Mouse (Mus musculus): Measurements from ENCODE around the gene 1700013H16Rik.

Gene 1700013H16Rik

DNA sequence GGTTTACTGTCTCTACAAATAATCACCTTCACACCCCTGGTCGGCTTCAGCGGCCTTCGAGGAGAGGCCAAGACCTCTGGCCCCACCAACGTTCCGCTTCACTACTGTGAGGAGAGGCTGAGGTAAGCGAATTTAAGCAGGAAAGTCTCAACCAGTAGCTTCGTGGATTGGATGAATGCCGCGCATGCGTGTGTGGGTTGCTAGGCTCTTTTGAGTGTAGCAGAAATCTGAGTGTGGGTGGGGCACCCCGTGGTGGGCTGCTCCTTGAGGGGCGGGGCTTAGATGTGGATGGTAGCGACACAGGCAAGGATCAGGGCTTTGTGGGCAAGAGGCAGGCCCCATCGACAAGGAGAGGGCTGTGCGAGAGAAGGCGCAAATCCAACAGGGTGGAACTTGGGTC lies at the start of gene 1700013H16Rik:
TSS of gene 1700013H16Rik (minus strand) at position 96 of the 400 bp plus-strand sequence.
- DNase-seq (ENCODE audit: low spot score): no peak

DNA sequence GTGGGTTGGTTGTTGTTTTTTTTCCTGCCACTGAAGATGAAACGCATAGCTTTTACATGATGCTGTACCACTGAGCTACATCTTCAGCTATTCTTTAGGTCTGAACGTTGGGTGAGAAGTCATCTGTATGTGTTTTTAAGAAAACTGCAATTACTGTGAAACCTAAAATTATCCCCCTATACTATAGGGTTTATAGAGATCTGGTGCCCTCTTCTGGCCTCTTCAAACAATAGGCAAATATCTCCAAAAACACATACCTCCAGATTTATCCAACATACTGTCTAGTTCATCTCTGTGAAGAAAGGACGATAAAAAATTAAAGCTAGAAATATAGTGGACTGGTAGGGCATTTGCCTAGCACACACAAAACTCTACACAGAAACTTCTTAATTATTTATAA lies 41.4 kb upstream of the 1700013H16Rik start:
- DNase-seq (ENCODE audit: low spot score): peak; percentile 15

DNA sequence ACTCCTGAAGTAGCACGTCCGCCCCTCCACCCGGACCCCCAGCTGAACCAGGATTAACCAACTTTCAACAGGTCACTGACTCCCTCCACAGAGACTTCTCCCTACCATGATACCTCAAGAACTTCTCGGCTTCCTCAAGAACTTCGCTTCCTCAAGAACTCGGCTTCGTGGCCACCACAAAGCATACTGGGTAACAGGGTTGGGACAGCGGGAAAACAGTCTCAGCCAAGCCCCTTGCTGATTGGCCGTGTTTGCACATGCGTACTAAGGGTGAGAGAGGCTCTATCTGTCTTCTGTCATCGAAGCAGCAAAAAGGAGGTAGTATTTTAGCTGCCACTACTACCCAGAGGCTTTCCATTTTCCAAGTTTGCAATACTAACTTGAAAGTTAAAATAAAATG lies 39.9 kb upstream of the 1700013H16Rik start, which contains the start of gene Xlr:
TSS of gene Xlr (minus strand) at position 188 of the 400 bp plus-strand sequence.
- peak; percentile 67 for DNase-seq (ENCODE audit: low spot score)

DNA sequence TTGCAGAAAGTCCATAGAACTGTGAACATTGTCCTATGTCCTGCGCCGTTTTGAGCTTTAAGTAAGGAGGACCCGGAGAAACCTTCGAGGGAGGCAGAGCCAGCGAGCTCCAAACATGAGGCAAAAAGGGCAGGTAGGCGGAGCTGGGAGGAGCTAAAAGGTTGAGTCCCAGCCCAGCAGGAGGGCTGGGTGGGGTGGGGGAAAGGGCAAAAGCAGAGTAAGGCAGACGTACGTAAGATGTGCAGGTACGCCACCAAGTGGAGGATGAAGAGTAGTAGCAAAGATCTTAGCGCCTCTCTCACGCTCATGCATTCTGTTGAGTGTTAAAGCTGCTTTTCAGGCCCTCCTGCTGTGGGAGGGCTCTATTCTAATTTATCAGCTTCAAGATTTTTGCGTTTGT lies 18.6 kb upstream of the 1700013H16Rik start, which contains the start of gene Zfp36l3:
TSS of gene Zfp36l3 (minus strand) at position 119 of the 400 bp plus-strand sequence.
- DNase-seq (ENCODE audit: low spot score): no peak

DNA sequence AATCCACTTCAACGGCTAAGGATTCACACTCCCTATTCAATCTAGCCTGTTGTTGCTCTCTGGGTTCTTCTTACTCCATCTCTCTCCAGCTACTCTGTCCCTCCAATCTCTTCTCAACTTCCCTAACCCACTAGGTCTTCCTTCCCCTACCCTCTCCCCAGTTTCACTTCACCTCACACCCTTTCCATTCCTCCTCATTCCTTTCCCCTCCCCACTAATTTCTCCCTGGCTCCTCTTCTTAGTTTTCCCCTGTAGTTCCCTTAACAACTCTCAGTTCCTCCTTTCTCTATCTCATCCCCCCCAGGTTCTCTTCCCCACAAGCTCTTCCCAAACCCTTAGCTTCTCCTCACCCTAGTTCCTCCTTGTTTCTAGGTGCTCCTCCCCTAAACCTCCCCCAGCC lies 4.8 kb downstream of the 1700013H16Rik start:
- DNase-seq (ENCODE audit: low spot score): no peak

DNA sequence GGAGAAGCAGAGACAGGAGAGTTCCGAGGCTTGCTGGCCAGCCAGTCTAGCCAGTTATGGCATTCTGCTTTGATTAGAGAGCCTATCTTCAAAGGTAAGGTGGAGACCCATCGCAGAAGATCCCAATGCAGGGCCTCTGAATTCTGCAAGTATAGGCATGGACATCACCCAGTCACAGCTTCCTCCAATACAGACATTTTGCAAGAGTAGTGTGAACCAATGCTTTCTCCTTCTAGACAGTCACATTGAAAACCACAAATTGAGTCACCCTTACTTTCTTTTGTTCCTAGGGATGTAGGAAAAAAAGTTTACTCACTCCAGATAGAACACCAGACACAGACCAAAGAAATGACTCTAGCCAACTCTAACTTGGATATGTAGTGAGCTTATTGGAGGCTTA lies 28.7 kb downstream of the 1700013H16Rik start:
- DNase-seq (ENCODE audit: low spot score): no peak

DNA sequence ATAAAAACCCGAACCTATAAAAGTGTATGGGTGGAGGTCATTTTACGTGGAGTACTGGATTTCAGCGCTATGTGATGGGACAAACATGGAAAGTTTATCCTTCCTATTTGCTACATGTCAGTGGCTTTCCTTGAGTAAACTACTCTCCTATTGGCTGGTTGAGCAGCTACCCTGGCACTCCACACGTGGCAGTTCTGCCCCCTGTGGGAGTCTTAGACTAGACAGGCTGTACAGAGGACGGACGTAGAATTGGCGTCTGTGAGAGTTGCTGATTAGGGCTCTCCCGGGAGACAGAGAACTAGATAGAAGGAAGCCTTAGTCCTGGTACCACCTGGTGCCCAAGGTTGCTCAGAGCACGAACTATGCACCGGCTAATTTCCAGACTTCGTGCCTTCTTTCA lies 33.0 kb downstream of the 1700013H16Rik start, which contains the start of gene 4930502E18Rik:
TSS of gene 4930502E18Rik (plus strand) at position 231 of the 400 bp plus-strand sequence.
- DNase-seq (ENCODE audit: low spot score): no peak

DNA sequence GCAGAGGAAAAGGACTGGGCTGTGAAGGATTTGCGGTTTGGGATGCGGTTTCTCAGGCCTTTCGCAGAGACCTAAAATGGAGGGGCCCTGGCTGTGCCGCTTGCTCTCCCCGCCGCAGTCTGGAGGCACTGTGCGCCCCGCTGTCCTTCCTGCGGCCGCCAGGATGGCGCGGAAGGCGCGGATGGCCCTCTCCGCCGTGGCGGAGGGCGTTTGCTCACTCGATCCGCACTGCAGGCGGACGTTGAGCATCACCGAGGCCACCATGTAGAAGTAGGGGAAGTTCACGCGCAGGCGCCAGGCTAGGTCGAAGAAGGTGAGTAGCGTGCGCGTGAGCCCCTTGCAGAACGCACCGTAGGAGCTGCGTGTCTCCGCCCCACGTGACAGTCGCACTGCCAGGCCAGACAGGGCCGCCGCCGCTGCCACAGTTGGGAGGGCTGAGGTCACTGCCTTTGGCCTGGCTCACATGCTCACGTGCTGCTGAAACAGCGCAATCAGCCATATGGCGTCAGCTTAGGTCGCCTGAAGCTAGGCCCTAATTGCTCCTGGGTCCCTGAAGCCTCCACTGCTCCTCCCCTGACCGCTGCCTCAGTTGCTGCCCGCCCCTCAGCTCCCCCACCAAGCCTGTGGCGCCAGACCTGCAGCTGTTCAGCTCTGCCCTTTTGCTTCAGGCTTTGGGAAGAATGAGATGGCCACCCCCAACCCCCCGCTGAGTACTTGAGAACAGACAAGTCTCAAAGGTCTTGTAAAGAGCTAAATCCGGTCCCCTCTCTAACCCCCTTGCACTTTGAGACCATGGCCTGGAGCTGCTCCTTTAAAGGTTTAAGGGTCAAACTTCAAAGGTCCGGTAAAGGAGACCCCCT lies 41.1 kb downstream of the 1700013H16Rik start:
- DNase-seq (ENCODE audit: low spot score): peak; percentile 23

DNA sequence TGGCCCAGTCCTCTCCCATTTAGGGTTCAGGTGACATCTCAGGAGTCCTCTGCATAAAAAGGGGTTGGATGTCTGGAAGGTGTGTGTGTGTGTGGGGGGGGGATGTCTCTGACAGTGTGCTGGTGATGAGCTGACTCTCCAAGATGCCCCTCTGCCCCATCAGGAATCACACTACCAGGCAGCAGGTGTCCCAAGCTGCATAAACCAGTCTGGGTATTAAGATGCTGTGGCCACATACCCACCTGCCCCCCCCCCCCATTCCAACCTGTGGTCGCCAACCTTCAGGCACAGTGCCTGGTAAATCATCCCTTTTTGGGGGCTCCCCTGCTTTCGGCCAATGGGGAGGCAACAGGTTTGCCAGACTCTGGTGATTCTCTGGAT lies 41.7 kb downstream of the 1700013H16Rik start:
- no peak for DNase-seq (ENCODE audit: low spot score)

DNA sequence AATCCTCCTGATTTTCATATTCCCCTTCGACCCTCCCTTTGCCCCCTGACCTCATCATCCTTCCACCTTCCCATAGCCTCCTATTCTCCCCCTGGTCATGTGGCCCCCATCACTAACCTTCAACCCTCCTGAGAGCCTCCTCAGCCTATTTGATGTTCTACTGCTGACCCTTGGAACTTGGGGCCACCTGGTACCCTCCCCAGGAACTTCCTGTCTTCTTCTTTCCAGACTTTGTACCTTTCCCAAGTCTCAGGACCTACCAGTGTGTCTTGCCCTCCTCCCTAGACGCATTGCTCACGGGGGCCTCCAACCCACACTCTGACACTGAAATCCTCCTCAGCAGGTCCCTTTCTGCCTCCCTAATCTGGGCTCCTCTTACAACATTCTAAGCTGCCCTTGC lies 55.0 kb downstream of the 1700013H16Rik start:
- DNase-seq (ENCODE audit: low spot score): no peak

DNA sequence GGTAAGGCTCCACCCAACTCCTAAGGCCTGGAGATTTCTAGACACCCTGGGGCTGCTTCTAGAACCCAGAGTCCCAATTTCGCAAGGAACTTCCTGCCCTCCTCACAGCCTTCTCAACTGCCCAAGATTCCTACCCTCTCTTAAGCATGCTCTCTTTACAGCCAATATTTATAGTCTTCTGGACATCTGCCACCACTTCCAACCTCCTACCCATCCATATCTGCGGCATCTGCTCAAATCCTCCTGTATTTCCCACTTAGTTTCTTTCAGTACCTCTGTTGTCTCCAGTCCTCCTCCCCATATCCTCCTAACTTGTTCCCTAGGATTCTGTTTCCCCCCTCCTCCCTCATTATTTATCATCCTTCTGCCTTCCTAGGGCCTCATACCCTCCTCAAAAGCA lies 58.4 kb downstream of the 1700013H16Rik start:
- DNase-seq (ENCODE audit: low spot score): no peak

DNA sequence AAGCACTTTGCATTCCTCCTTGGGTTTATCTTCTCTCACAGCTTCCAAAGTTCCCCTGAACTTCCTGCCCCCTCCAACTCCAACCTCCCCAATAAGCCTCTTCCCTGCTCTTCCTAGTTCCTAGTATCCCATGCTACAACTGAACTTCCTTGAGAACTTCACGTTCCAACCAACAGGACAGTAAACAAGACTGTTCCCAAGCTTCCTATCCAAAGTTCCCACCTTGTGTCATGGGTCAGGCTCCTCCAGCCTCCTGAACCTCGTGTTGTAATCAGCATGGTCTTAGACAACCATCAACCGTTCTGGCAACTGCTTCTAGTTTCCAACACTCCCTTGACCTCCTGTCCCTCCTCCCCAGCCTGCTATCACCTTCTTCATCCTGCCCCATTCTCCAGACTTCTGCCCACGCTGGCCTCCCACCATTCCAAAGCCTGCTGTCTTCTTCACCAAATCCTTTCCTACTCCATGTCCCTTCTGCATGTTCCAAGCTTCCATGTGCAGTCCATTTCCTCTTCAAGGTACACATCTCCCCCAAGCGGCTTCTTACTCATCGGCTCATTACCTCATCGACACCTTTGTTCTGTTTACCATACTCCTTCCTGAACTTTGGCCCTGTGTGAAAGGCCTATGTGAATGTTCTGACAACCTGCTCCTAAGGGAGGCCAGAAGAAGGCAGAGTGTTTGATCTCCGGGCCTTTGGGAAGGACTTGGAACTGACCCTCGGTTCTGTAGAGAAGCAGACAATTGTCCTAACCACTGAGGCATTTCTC lies 63.4 kb downstream of the 1700013H16Rik start:
- DNase-seq (ENCODE audit: low spot score): no peak

DNA sequence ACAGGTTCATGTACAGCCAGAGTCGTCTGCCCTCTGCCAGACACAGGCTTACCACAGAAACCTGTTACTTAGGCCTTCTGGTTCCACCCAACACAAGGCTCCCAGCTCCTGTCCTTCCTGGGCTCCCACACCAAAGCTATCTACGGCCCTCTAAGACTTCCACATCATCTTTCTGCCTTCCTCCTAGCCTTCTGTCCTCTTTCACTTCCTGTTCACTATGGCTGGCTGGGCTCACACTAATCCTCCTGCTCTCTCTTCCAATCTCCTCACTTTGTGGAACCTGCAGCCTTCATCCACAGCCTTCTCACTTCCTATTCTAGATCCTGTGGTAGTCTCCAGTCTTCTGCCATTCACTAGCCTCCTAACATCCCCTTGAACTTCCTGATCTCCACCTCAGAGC lies 64.5 kb downstream of the 1700013H16Rik start:
- no peak for DNase-seq (ENCODE audit: low spot score)
